Mouse (Mus musculus): Measurements from ENCODE around the gene Socs7. TPM values are rescaled to one million over a fixed set of nuclear protein-coding genes. Genes with fewer than 3 reads are reported as not detected.

Socs7 gene
- polyA plus RNA-seq, 1 experiment from 2014 or later, result 10.8 TPM

- Histone ChIP-seq H3K27ac (no peak overlapping the region), H3K36me3 (replicated peaks) (no peaks in the 10 kb centered on the region), H3K4me3 (peak overlapping the region; percentile 32), H3K9ac (no peak overlapping the region; the same call in 1 of the 2 replicates), H3K9me3 (no peaks in the 10 kb centered on the region), H3K27me3 (replicated peaks) (peaks cover 25% of the 10 kb centered on the region), H3K4me2 (peak overlapping the region; percentile 46), H3K4me1 (peaks cover 28% of the 10 kb centered on the region)
- 3% methylated on average over 34 of the region's 34 CpGs for WGBS
- 0 out of 2 replicates have a peak, but pooled peaks have one; percentile 13 for ATAC-seq (replicated peaks)
Measured at GRCm38 (mm10) chr11:97440441-97440881, 78.1 kb downstream of the Socs7 start.

- no peak overlapping the region for H3K27ac ChIP-seq
- no peak for ATAC-seq (replicated peaks)
- peaks cover 28% of the 10 kb centered on the region for H3K4me1 ChIP-seq
- H3K9me3 ChIP-seq, result no peaks in the 10 kb centered on the region
- no peaks in the 10 kb centered on the region for H3K36me3 ChIP-seq (replicated peaks)
- H3K4me3 ChIP-seq, result no peak overlapping the region
- H3K9ac ChIP-seq, result no peak overlapping the region
- H3K27me3 ChIP-seq (replicated peaks), result peaks cover 25% of the 10 kb centered on the region
- 51% methylated on average over 15 of the region's 15 CpGs for WGBS
- H3K4me2 ChIP-seq, result peak overlapping the region; percentile 46
Measured at GRCm38 (mm10) chr11:97441036-97441657, 78.8 kb downstream of the Socs7 start.

GRCm38 (mm10) chr11:97441658-97442125, 79.3 kb downstream of the Socs7 start:
- Histone ChIP-seq H3K4me3 (no peak overlapping the region), H3K27ac (no peak overlapping the region), H3K36me3 (replicated peaks) (no peaks in the 10 kb centered on the region), H3K4me2 (no peak overlapping the region), H3K9ac (no peak overlapping the region), H3K4me1 (peaks cover 28% of the 10 kb centered on the region), H3K27me3 (replicated peaks) (peaks cover 25% of the 10 kb centered on the region), H3K9me3 (no peaks in the 10 kb centered on the region)
- WGBS, result 5% methylated on average over 3 of the region's 3 CpGs
- no peak for ATAC-seq (replicated peaks)

GRCm38 (mm10) chr11:97442891-97443675, 80.7 kb downstream of the Socs7 start:
- WGBS, result 82% methylated on average over 11 of the region's 11 CpGs
- peaks cover 28% of the 10 kb centered on the region for H3K4me1 ChIP-seq
- peaks cover 25% of the 10 kb centered on the region for H3K27me3 ChIP-seq (replicated peaks)
- no peak overlapping the region for H3K4me3 ChIP-seq
- H3K9ac ChIP-seq, result no peak overlapping the region
- H3K27ac ChIP-seq, result no peak overlapping the region
- ATAC-seq (replicated peaks), result no peak
- H3K36me3 ChIP-seq (replicated peaks), result no peaks in the 10 kb centered on the region
- no peaks in the 10 kb centered on the region for H3K9me3 ChIP-seq
- H3K4me2 ChIP-seq, result no peak overlapping the region

GRCm38 (mm10) chr11:97445596-97445995, 83.2 kb downstream of the Socs7 start:
- 75% methylated on average over 6 of the region's 6 CpGs for WGBS
- H3K9ac ChIP-seq, result no peak overlapping the region
- H3K4me3 ChIP-seq, result no peak overlapping the region
- H3K27ac ChIP-seq, result no peak overlapping the region
- no peaks in the 10 kb centered on the region for H3K36me3 ChIP-seq (replicated peaks)
- no peak for ATAC-seq (replicated peaks)
- 0 out of 2 replicates have a peak, but pooled peaks cover 9% of the 10 kb centered on the region for H3K27me3 ChIP-seq (replicated peaks)
- no peaks in the 10 kb centered on the region for H3K9me3 ChIP-seq
- H3K4me1 ChIP-seq, result peaks cover 32% of the 10 kb centered on the region
- H3K4me2 ChIP-seq, result no peak overlapping the region

- no peaks in the 10 kb centered on the region for H3K9me3 ChIP-seq
- no peak overlapping the region for H3K4me2 ChIP-seq
- no peak overlapping the region for H3K4me3 ChIP-seq
- no peak overlapping the region for H3K9ac ChIP-seq
- no peaks in the 10 kb centered on the region for H3K36me3 ChIP-seq (replicated peaks)
- H3K4me1 ChIP-seq, result peaks cover 32% of the 10 kb centered on the region
- 60% methylated on average over 4 of the region's 4 CpGs for WGBS
- no peak for ATAC-seq (replicated peaks)
- H3K27ac ChIP-seq, result no peak overlapping the region
- H3K27me3 ChIP-seq (replicated peaks), result 0 out of 2 replicates have a peak, but pooled peaks cover 6% of the 10 kb centered on the region
Measured at GRCm38 (mm10) chr11:97445999-97446511, 83.7 kb downstream of the Socs7 start.

- no peak overlapping the region for H3K4me2 ChIP-seq
- peaks cover 4% of the 10 kb centered on the region; the same call in 1 of the 2 replicates for H3K36me3 ChIP-seq (replicated peaks)
- peaks cover 35% of the 10 kb centered on the region for H3K4me1 ChIP-seq
- H3K9ac ChIP-seq, result no peak overlapping the region
- H3K27ac ChIP-seq, result no peak overlapping the region
- WGBS, result 75% methylated on average over 7 of the region's 7 CpGs
- no peak overlapping the region for H3K4me3 ChIP-seq
- no peak for ATAC-seq (replicated peaks)
- H3K27me3 ChIP-seq (replicated peaks), result no peaks in the 10 kb centered on the region
- no peaks in the 10 kb centered on the region for H3K9me3 ChIP-seq
Measured at GRCm38 (mm10) chr11:97447979-97448378, 85.6 kb downstream of the Socs7 start.

Other genes with a start within 250 kb of the Socs7 start
- gene Tbx21, start 247.2 kb upstream of the Socs7 start, polyA plus RNA-seq (2015; fragmentation: Nextera tagmentation; extraction: Ambion mirVana), result 0.13 and 0.19 TPM in 2 replicates
- 11.7 and 12.1 TPM in 2 replicates for gene Tbkbp1, start 211.1 kb upstream of the Socs7 start, polyA plus RNA-seq (2015; fragmentation: Nextera tagmentation; extraction: Ambion mirVana)
- 33.8 and 34.6 TPM in 2 replicates for gene Kpnb1, start 174.7 kb upstream of the Socs7 start, polyA plus RNA-seq (2015; fragmentation: Nextera tagmentation; extraction: Ambion mirVana)
- 144 and 161 TPM in 2 replicates for gene Npepps, start 81.9 kb upstream of the Socs7 start, polyA plus RNA-seq (2015; fragmentation: Nextera tagmentation; extraction: Ambion mirVana)
- gene Mrpl45, start 46.8 kb upstream of the Socs7 start, polyA plus RNA-seq (2015; fragmentation: Nextera tagmentation; extraction: Ambion mirVana), result 33.1 and 38.1 TPM in 2 replicates
- gene Gpr179, start 10.5 kb upstream of the Socs7 start, polyA plus RNA-seq (2015; fragmentation: Nextera tagmentation; extraction: Ambion mirVana), result 0.70 and 0.98 TPM in 2 replicates
- gene Arhgap23, start 53.0 kb downstream of the Socs7 start, polyA plus RNA-seq (2015; fragmentation: Nextera tagmentation; extraction: Ambion mirVana), result 10.9 and 11.0 TPM in 2 replicates
- gene 4933428G20Rik, start 137.8 kb downstream of the Socs7 start, polyA plus RNA-seq (2015; fragmentation: Nextera tagmentation; extraction: Ambion mirVana), result 1.3 and 1.6 TPM in 2 replicates
- 13.2 and 13.9 TPM in 2 replicates for gene Srcin1, start 213.6 kb downstream of the Socs7 start, polyA plus RNA-seq (2015; fragmentation: Nextera tagmentation; extraction: Ambion mirVana)

All from midbrain, embryonic 15.5 days (tissue).